9 mouse cellular contexts compared by ENCODE assay signal in genomic region chr10:17946046-17946445, GRCm38 (mm10). TPM values are rescaled to one million over a fixed set of nuclear protein-coding genes. Genes with fewer than 3 reads are reported as not detected.
DNase-seq lines count a peak whose midpoint lies in the region; ATAC-seq lines count a peak whose summit lies in the region.
"Had no signal": no experiment of that assay in that cellular context is flagged by ENCODE, and none has a peak within 500 bp of the region (broad histone marks: within the 10 kb centered on the region; RNA-seq: fewer than 3 reads in every experiment).

No protein-coding gene starts in this region.

- H3K4me3 ChIP-seq in heart, embryonic 15.5 days: peak overlapping the region; percentile 86
- H3K4me3 ChIP-seq in embryonic facial prominence, embryonic 15.5 days (replicated peaks): peak overlapping the region; percentile 81
- peak overlapping the region; percentile 2; the same call in 1 of the 2 replicates for H3K4me3 ChIP-seq in intestine, embryonic 16.5 days (ENCODE audit: low read length)
- peak overlapping the region; percentile 31 for H3K4me3 ChIP-seq in midbrain, embryonic 16.5 days (ENCODE audit: low read depth, low read length)

- 6% methylated on average over 3 of the region's 3 CpGs for WGBS in heart, embryonic 15.5 days
- WGBS in embryonic facial prominence, embryonic 15.5 days: 48% methylated on average over 3 of the region's 3 CpGs
- 47% methylated on average over 3 of the region's 3 CpGs for WGBS in intestine, embryonic 16.5 days
- WGBS in midbrain, embryonic 16.5 days: 38% methylated on average over 3 of the region's 3 CpGs

- ATAC-seq in heart, embryonic 15.5 days (replicated peaks; ENCODE audit: insufficient number of reproducible peaks, insufficient read depth, low FRiP score, low read depth): no peak
- ATAC-seq in embryonic facial prominence, embryonic 15.5 days (ENCODE audit: insufficient number of reproducible peaks, low FRiP score, low TSS enrichment, low read depth): no peak
- ATAC-seq in intestine, embryonic 16.5 days: no peak
- no peak for ATAC-seq in midbrain, embryonic 16.5 days

- peaks cover 17% of the 10 kb centered on the region for H3K4me1 ChIP-seq in heart, embryonic 15.5 days (replicated peaks)
- peaks cover 11% of the 10 kb centered on the region for H3K4me1 ChIP-seq in embryonic facial prominence, embryonic 15.5 days
- H3K4me1 ChIP-seq in intestine, embryonic 16.5 days (ENCODE audit: control insufficient read depth, insufficient read depth, low read length): no peaks in the 10 kb centered on the region
- H3K4me1 ChIP-seq in midbrain, embryonic 16.5 days (ENCODE audit: control insufficient read depth, insufficient read depth, low read length): peaks cover 15% of the 10 kb centered on the region

- H3K9ac ChIP-seq in heart, embryonic 15.5 days: 0 out of 2 replicates have a peak overlapping the region, but pooled peaks have one; percentile 7
- H3K9ac ChIP-seq in embryonic facial prominence, embryonic 15.5 days: no peak overlapping the region
- no peak overlapping the region for H3K9ac ChIP-seq in intestine, embryonic 16.5 days (ENCODE audit: low read depth, low read length)
- H3K9ac ChIP-seq in midbrain, embryonic 16.5 days (ENCODE audit: low read depth, low read length): peak overlapping the region; percentile 53

- H3K36me3 ChIP-seq in heart, embryonic 15.5 days: no peaks in the 10 kb centered on the region
- H3K36me3 ChIP-seq in embryonic facial prominence, embryonic 15.5 days: peaks cover 3% of the 10 kb centered on the region; the same call in 1 of the 2 replicates
- H3K36me3 ChIP-seq in intestine, embryonic 16.5 days (ENCODE audit: control insufficient read depth, insufficient read depth, low read length): no peaks in the 10 kb centered on the region
- no peaks in the 10 kb centered on the region for H3K36me3 ChIP-seq in midbrain, embryonic 16.5 days (ENCODE audit: control insufficient read depth, insufficient read depth, low read length)

- no peak for DNase-seq in heart, adult 9 months (ENCODE audit: low spot score in 2 of 2)
- no peak for DNase-seq in cerebellum, adult 9-11 months
- no peak for DNase-seq in thymus, postnatal 4 days
- DNase-seq in adrenal gland, postnatal 10 days: no peak
- DNase-seq: cerebellum, postnatal 10 days had no signal

- H3K27ac ChIP-seq in heart, embryonic 15.5 days: no peak overlapping the region
- H3K27ac ChIP-seq in embryonic facial prominence, embryonic 15.5 days (replicated peaks): no peak overlapping the region
- no peak overlapping the region for H3K27ac ChIP-seq in intestine, embryonic 16.5 days (ENCODE audit: low read length)
- no peak overlapping the region for H3K27ac ChIP-seq in midbrain, embryonic 16.5 days (ENCODE audit: low read length)

- peak overlapping the region; percentile 66 for H3K4me2 ChIP-seq in heart, embryonic 15.5 days
- peak overlapping the region; percentile 50 for H3K4me2 ChIP-seq in embryonic facial prominence, embryonic 15.5 days (replicated peaks)
- H3K4me2 ChIP-seq in intestine, embryonic 16.5 days (ENCODE audit: low read depth, low read length): peak overlapping the region; percentile 37
- peak overlapping the region; percentile 66 for H3K4me2 ChIP-seq in midbrain, embryonic 16.5 days (ENCODE audit: low read length)

- no peaks in the 10 kb centered on the region for H3K9me3 ChIP-seq in heart, embryonic 15.5 days (replicated peaks)
- H3K9me3 ChIP-seq in embryonic facial prominence, embryonic 15.5 days (replicated peaks): no peaks in the 10 kb centered on the region
- H3K9me3 ChIP-seq in intestine, embryonic 16.5 days (ENCODE audit: control insufficient read depth, low read length): no peaks in the 10 kb centered on the region
- no peaks in the 10 kb centered on the region for H3K9me3 ChIP-seq in midbrain, embryonic 16.5 days (replicated peaks; ENCODE audit: control insufficient read depth, low read length, poor library complexity, severe bottlenecking)

- H3K27me3 ChIP-seq in heart, embryonic 15.5 days: no peaks in the 10 kb centered on the region
- H3K27me3 ChIP-seq in embryonic facial prominence, embryonic 15.5 days: no peaks in the 10 kb centered on the region
- no peaks in the 10 kb centered on the region for H3K27me3 ChIP-seq in intestine, embryonic 16.5 days (replicated peaks; ENCODE audit: control insufficient read depth, insufficient read depth, low read length)
- no peaks in the 10 kb centered on the region for H3K27me3 ChIP-seq in midbrain, embryonic 16.5 days (ENCODE audit: control insufficient read depth, insufficient read depth, low read depth, low read length)

RNA-seq across cellular contexts. Expression of gene Heca, which starts 1.8 kb away (rescaled TPM):
- polyA plus RNA-seq in heart, embryonic 15.5 days (2015; fragmentation: Nextera tagmentation; extraction: Ambion mirVana): 4.6 and 4.7 TPM in 2 replicates
- 5.9 and 7.4 TPM in 2 replicates for polyA plus RNA-seq in embryonic facial prominence, embryonic 15.5 days (2015; fragmentation: Nextera tagmentation; extraction: Ambion mirVana)
- 2.6 and 2.7 TPM in 2 replicates for polyA plus RNA-seq in intestine, embryonic 16.5 days (2015; fragmentation: Nextera tagmentation; extraction: Ambion mirVana)
- 4.4 and 6.4 TPM in 2 replicates for polyA plus RNA-seq in midbrain, embryonic 16.5 days (2015; fragmentation: Nextera tagmentation; extraction: Ambion mirVana)
- 10 to 100 TPM; 31.8 to 35.7 TPM for total RNA-seq in adrenal gland, postnatal 10 days (2021)

Comparison
In these comparisons a context has a peak if more than half of its experiments do, and no peak if none do; other contexts are left out.
1. H3K4me3 ChIP-seq: peak in every context shown above with its lines; median percentile 86 in heart, embryonic 15.5 days; 81 in embryonic facial prominence, embryonic 15.5 days; 31 in midbrain, embryonic 16.5 days; 2 in intestine, embryonic 16.5 days.
2. H3K9ac ChIP-seq: peak in heart, embryonic 15.5 days (single experiment) and midbrain, embryonic 16.5 days (single experiment); none in embryonic facial prominence, embryonic 15.5 days (single experiment) and intestine, embryonic 16.5 days (single experiment).
3. Peak in every context shown above with its lines, with median percentiles within 50 percentile points of each other: H3K4me2 ChIP-seq.